Mouse (Mus musculus) E14TG2a.4 (cell line): ENCODE data around the gene Nek4.

Source experiments
- CTCF ChIP-seq: conservative IDR thresholded peaks from 2 replicates; pipeline ENCODE4 v1.5.1; 2014; ENCODE audit warnings: low read length
- POU5F1 ChIP-seq: IDR thresholded peaks from 2 replicates; pipeline ENCODE4 v1.6.1; 2014; ENCODE audit warnings: low read length, borderline replicate concordance

- TF ChIP-seq CTCF = no peak
- no peak for TF ChIP-seq POU5F1
Measured at GRCm38 (mm10) chr14:30923375-30924105, 27.6 kb upstream of the Nek4 start, which contains the start of gene Itih3.
